Mouse (Mus musculus) skeletal muscle tissue, postnatal 0 days (tissue): ENCODE results near the gene Sdhb. TPM values are rescaled to one million over a fixed set of nuclear protein-coding genes. Genes with fewer than 3 reads are reported as not detected.

Experiments
- polyA plus RNA-seq: library from polyadenylated mRNA; unstranded; fragments of >200 nt; fragmentation: Nextera tagmentation; extraction: Ambion mirVana; gene quantifications from 2 replicates; pipeline ENCODE4 v1.2.1, GENCODE M21; 2015

Sdhb gene
- 785 and 842 TPM in 2 replicates for polyA plus RNA-seq

DNA sequence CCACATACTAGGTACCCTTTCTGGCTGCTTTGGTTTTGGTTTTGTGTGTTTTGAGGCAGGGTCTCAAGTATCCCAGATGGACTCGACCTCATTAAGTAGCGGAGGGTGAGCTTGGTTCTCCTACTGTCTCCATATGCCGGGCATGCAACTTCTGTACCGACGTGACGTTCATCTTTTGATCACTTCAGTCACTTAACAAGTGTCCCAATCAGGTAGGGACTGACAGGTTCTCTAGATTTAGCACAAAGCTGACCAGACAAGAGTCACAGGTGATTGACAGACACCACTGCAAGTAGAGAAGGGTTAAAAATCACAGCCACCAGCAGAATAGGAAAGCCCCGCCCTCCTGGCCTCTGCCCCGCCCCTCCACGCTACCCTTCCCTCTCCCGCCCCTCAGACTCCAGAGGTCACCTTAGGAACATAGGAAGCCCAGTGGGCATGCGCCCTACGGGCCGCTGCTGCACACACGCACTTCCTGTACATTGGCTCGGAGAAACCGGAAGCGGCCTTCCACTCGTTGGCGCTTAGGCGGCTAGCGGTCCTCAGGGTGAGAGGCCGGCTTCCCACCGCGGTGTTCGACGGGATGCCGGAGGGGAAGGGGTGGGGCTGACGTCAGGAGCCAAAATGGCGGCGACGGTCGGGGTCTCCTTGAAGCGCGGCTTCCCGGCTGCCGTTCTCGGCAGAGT, at the start of gene Sdhb:
TSS of gene Sdhb (plus strand) at position 423 of the 686 bp plus-strand sequence.

DNA sequence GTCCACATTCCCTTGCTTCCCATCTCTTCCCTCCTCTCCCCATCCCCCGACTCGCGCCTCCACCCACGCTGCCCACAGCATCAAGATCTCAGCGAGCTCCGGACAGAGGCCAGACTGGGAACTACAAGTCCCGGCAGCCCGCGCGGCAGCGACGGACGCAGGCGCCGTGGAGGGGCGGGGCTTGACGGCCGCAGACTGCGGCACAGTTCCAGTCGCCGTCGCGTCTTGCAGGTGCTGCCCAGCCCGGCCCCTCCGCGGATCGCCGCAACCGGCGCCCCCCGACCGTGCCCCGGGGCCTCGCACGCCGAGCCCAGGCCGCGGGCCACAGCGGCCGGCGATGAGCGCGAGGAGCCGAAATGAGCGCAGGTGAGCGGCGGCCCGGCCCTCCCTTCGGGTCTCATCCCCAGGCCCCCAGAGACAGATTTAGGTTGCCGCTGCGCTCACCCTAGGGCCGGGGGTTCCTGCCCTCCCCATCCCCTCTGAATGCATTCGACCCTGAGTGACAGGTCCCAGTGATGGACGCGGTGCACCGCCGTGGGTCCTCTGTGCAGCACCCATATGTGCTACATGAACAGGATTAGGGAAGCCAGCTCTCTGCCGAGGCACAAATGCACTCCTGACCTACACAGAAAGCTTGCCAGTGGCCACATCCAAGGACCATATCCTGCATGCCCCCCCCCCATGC, 25.9 kb downstream of the Sdhb start, which contains the start of gene Atp13a2:
TSS of gene Atp13a2 (plus strand) at position 163 of the 685 bp plus-strand sequence.

DNA sequence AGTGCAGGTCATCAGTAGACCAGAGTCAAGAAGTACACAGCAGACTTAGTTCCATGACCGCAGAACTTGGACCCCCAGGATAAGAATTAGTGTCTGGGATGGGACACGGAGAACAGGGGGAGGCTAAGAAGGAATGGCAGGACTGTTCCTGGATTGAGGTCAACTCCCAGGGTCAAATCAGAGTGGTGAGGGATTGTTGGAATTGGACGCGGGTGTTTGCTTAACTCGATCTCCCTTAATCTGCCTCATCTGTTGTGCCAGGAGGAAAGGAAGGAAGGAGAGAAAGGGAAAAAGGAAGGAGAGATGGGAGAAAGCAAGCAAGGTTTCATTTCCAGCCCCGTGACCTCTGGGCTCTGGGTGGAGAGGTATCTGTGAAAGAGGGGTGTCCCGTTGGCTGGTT, 49.1 kb downstream of the Sdhb start, which contains the start of gene Mfap2:
TSS of gene Mfap2 (plus strand) at position 301 of the 400 bp plus-strand sequence.

Other genes starting within 250 kb of the Sdhb start
- gene Padi6, start 218.6 kb upstream of the Sdhb start, polyA plus RNA-seq: 0.07 and 0.28 TPM in 2 replicates
- 0.83 and 1.2 TPM in 2 replicates for gene Padi4, start 187.0 kb upstream of the Sdhb start, polyA plus RNA-seq
- 0.09 and 0.10 TPM in 2 replicates for gene Padi3, start 150.6 kb upstream of the Sdhb start, polyA plus RNA-seq
- gene Padi1, start 115.4 kb upstream of the Sdhb start, polyA plus RNA-seq: 0.05 TPM in 2 replicates
- gene Padi2, start 54.9 kb upstream of the Sdhb start, polyA plus RNA-seq: 55.7 and 69.2 TPM in 2 replicates
- gene Atp13a2, start 25.7 kb downstream of the Sdhb start, polyA plus RNA-seq: 18.1 and 19.8 TPM in 2 replicates
- gene Mfap2, start 49.2 kb downstream of the Sdhb start, polyA plus RNA-seq: 295 and 341 TPM in 2 replicates
- gene Crocc, start 99.3 kb downstream of the Sdhb start, polyA plus RNA-seq: 0.99 and 1.7 TPM in 2 replicates
- gene Necap2, start 117.2 kb downstream of the Sdhb start, polyA plus RNA-seq: 38.3 and 50.7 TPM in 2 replicates
- gene Spata21, start 127.1 kb downstream of the Sdhb start, polyA plus RNA-seq: 0.37 and 0.40 TPM in 2 replicates
- gene Szrd1, start 178.6 kb downstream of the Sdhb start, polyA plus RNA-seq: 28.3 and 29.0 TPM in 2 replicates
- 7.7 and 8.1 TPM in 2 replicates for gene Fbxo42, start 186.7 kb downstream of the Sdhb start, polyA plus RNA-seq